Mouse (Mus musculus) liver, embryonic 15.5 days (tissue): ENCODE measurements around the gene Cyp24a1. TPM values are rescaled to one million over a fixed set of nuclear protein-coding genes. Genes with fewer than 3 reads are reported as not detected.

ENCODE experiments used
- ATAC-seq: fragments of 200-750 bp; cut with Nextera tagmentation; 2 replicates; pipeline ENCODE4 v1.8.0; 2017; ENCODE audit warnings: moderate number of reproducible peaks, mild to moderate bottlenecking, moderate library complexity; ENCODE audit not compliant: insufficient read depth
- H3K27ac ChIP-seq: fragments of 300-500 bp; sonication (generic); replicated peaks from 2 replicates; pipeline ENCODE4 v1.5.1; 2015; ENCODE audit warnings: mild to moderate bottlenecking, inconsistent platforms
- H3K27me3 ChIP-seq: fragments of 300-500 bp; sonication (generic); 2 replicates; pipeline ENCODE4 v1.6.1; 2015; ENCODE audit warnings: mild to moderate bottlenecking, inconsistent platforms
- H3K36me3 ChIP-seq: fragments of 300-500 bp; sonication (generic); replicated peaks from 2 replicates; pipeline ENCODE4 v1.6.1; 2015; ENCODE audit warnings: moderate library complexity, mild to moderate bottlenecking, inconsistent platforms
- H3K4me1 ChIP-seq: fragments of 300-500 bp; sonication (generic); replicated peaks from 2 replicates; pipeline ENCODE4 v1.6.1; 2015; ENCODE audit warnings: inconsistent platforms
- H3K4me2 ChIP-seq: fragments of 300-500 bp; sonication (generic); 2 replicates; pipeline ENCODE4 v1.6.1; 2015; ENCODE audit warnings: moderate library complexity, mild to moderate bottlenecking, inconsistent platforms
- H3K4me3 ChIP-seq: fragments of 300-500 bp; sonication (generic); replicated peaks from 2 replicates; pipeline ENCODE4 v1.5.1; 2015; ENCODE audit warnings: mild to moderate bottlenecking, inconsistent platforms
- H3K9ac ChIP-seq: fragments of 300-500 bp; sonication (generic); 2 replicates; pipeline ENCODE4 v1.6.1; 2015; ENCODE audit warnings: moderate library complexity, mild to moderate bottlenecking, inconsistent platforms
- H3K9me3 ChIP-seq: fragments of 300-500 bp; sonication (generic); replicated peaks from 2 replicates; pipeline ENCODE4 v1.6.1; 2016; ENCODE audit warnings: inconsistent platforms
- WGBS: fragments of 180-500 bp; shearing (Covaris S2); methylation state at CpG from one replicate; pipeline ENCODE4 v1.1.7; 2015; ENCODE audit warnings: mixed read lengths; ENCODE audit not compliant: insufficient replicate concordance; 5-methylcytosine and 5-hydroxymethylcytosine counted together
- polyA plus RNA-seq: library from polyadenylated mRNA; unstranded; fragments of >200 nt; fragmentation: Nextera tagmentation; extraction: Ambion mirVana; gene quantifications from 2 replicates; pipeline ENCODE4 v1.2.1, GENCODE M21; 2015

The Cyp24a1 gene
- polyA plus RNA-seq, 1 experiment from 2014 or later: not detected

- Histone ChIP-seq H3K4me2 (no peak overlapping the region), H3K4me3 (no peak overlapping the region), H3K9ac (no peak overlapping the region), H3K9me3 (no peaks in the 10 kb centered on the region), H3K4me1 (peaks cover 6% of the 10 kb centered on the region; the same call in 1 of the 2 replicates), H3K27ac (no peak overlapping the region), H3K27me3 (peaks cover 65% of the 10 kb centered on the region), H3K36me3 (no peaks in the 10 kb centered on the region)
- ATAC-seq: no peak
- WGBS: 6% methylated on average over 31 of the region's 31 CpGs
Measured at GRCm38 (mm10) chr2:170494784-170495710, 1.9 kb downstream of the Cyp24a1 start.

GRCm38 (mm10) chr2:170487890-170488502 is 8.9 kb downstream of the Cyp24a1 start:
- Histone ChIP-seq H3K4me3 (no peak overlapping the region), H3K36me3 (no peaks in the 10 kb centered on the region), H3K27ac (no peak overlapping the region), H3K9ac (no peak overlapping the region), H3K4me2 (no peak overlapping the region), H3K9me3 (no peaks in the 10 kb centered on the region), H3K27me3 (peaks cover 9% of the 10 kb centered on the region), H3K4me1 (no peaks in the 10 kb centered on the region)
- WGBS: 54% methylated on average over 26 of the region's 26 CpGs
- ATAC-seq: no peak

- H3K4me2 ChIP-seq: no peak overlapping the region
- ATAC-seq: no peak
- 67% methylated on average over 7 of the region's 7 CpGs for WGBS
Measured at GRCm38 (mm10) chr2:170487202-170487601, 9.7 kb downstream of the Cyp24a1 start.

GRCm38 (mm10) chr2:170483914-170484313 is 13.0 kb downstream of the Cyp24a1 start:
- Histone ChIP-seq H3K4me3 (no peak overlapping the region), H3K27ac (no peak overlapping the region), H3K9me3 (no peaks in the 10 kb centered on the region), H3K4me1 (no peaks in the 10 kb centered on the region), H3K36me3 (no peaks in the 10 kb centered on the region), H3K4me2 (no peak overlapping the region), H3K9ac (no peak overlapping the region), H3K27me3 (peaks cover 4% of the 10 kb centered on the region; the same call in 1 of the 2 replicates)
- 55% methylated on average over 11 of the region's 11 CpGs for WGBS
- ATAC-seq: no peak

More at GRCm38 (mm10) chr2:170487202-170487601, 9.7 kb downstream of the Cyp24a1 start:
- Histone ChIP-seq H3K4me1 (no peaks in the 10 kb centered on the region), H3K36me3 (no peaks in the 10 kb centered on the region), H3K27me3 (peaks cover 4% of the 10 kb centered on the region; the same call in 1 of the 2 replicates), H3K27ac (no peak overlapping the region), H3K9me3 (no peaks in the 10 kb centered on the region), H3K4me3 (no peak overlapping the region), H3K9ac (no peak overlapping the region)

- Histone ChIP-seq H3K9me3 (no peaks in the 10 kb centered on the region), H3K36me3 (no peaks in the 10 kb centered on the region), H3K9ac (no peak overlapping the region), H3K4me1 (no peaks in the 10 kb centered on the region), H3K4me2 (no peak overlapping the region), H3K27me3 (peaks cover 4% of the 10 kb centered on the region; the same call in 1 of the 2 replicates), H3K27ac (no peak overlapping the region), H3K4me3 (no peak overlapping the region)
- no peak for ATAC-seq
- 53% methylated on average over 10 of the region's 10 CpGs for WGBS
Measured at GRCm38 (mm10) chr2:170482019-170482540, 14.9 kb downstream of the Cyp24a1 start.

- H3K9me3 ChIP-seq: no peaks in the 10 kb centered on the region
- no peaks in the 10 kb centered on the region for H3K27me3 ChIP-seq
- no peaks in the 10 kb centered on the region for H3K36me3 ChIP-seq
- no peak overlapping the region for H3K27ac ChIP-seq
- no peak overlapping the region for H3K4me2 ChIP-seq
- 72% methylated on average over 8 of the region's 8 CpGs for WGBS
- no peak overlapping the region for H3K9ac ChIP-seq
- no peaks in the 10 kb centered on the region for H3K4me1 ChIP-seq
- no peak overlapping the region for H3K4me3 ChIP-seq
- ATAC-seq: no peak
Measured at GRCm38 (mm10) chr2:170476643-170477042, 20.3 kb downstream of the Cyp24a1 start.

- no peak overlapping the region for H3K4me2 ChIP-seq
- ATAC-seq: no peak
- WGBS: 55% methylated on average over 11 of the region's 11 CpGs
- H3K36me3 ChIP-seq: no peaks in the 10 kb centered on the region
- H3K4me1 ChIP-seq: no peaks in the 10 kb centered on the region
- H3K4me3 ChIP-seq: no peak overlapping the region
- H3K27ac ChIP-seq: no peak overlapping the region
- no peak overlapping the region for H3K9ac ChIP-seq
- no peaks in the 10 kb centered on the region for H3K27me3 ChIP-seq
- H3K9me3 ChIP-seq: no peaks in the 10 kb centered on the region
Measured at GRCm38 (mm10) chr2:170476215-170476614, 20.7 kb downstream of the Cyp24a1 start.

GRCm38 (mm10) chr2:170475164-170475563 is 21.8 kb downstream of the Cyp24a1 start:
- Histone ChIP-seq H3K4me1 (no peaks in the 10 kb centered on the region), H3K4me3 (no peak overlapping the region), H3K9ac (no peak overlapping the region), H3K36me3 (no peaks in the 10 kb centered on the region), H3K9me3 (no peaks in the 10 kb centered on the region), H3K27ac (no peak overlapping the region), H3K4me2 (no peak overlapping the region), H3K27me3 (no peaks in the 10 kb centered on the region; the same call in 1 of the 2 replicates)
- no peak for ATAC-seq
- 67% methylated on average over 3 of the region's 3 CpGs for WGBS

GRCm38 (mm10) chr2:170474125-170474524 is 22.8 kb downstream of the Cyp24a1 start:
- H3K4me2 ChIP-seq: no peak overlapping the region
- no peaks in the 10 kb centered on the region; the same call in 1 of the 2 replicates for H3K27me3 ChIP-seq
- 80% methylated on average over 5 of the region's 5 CpGs for WGBS
- no peak overlapping the region for H3K9ac ChIP-seq
- ATAC-seq: no peak
- no peaks in the 10 kb centered on the region for H3K9me3 ChIP-seq
- H3K4me3 ChIP-seq: no peak overlapping the region
- H3K4me1 ChIP-seq: 0 out of 2 replicates have a peak, but pooled peaks cover 3% of the 10 kb centered on the region
- H3K36me3 ChIP-seq: no peaks in the 10 kb centered on the region
- H3K27ac ChIP-seq: no peak overlapping the region

GRCm38 (mm10) chr2:170470591-170470990 is 26.4 kb downstream of the Cyp24a1 start:
- WGBS: 49% methylated on average over 5 of the region's 5 CpGs
- no peak overlapping the region for H3K4me3 ChIP-seq
- H3K27me3 ChIP-seq: no peaks in the 10 kb centered on the region; the same call in 1 of the 2 replicates
- H3K9me3 ChIP-seq: no peaks in the 10 kb centered on the region
- no peak overlapping the region for H3K27ac ChIP-seq
- no peaks in the 10 kb centered on the region for H3K36me3 ChIP-seq
- no peak overlapping the region for H3K4me2 ChIP-seq
- H3K4me1 ChIP-seq: 0 out of 2 replicates have a peak, but pooled peaks cover 3% of the 10 kb centered on the region
- no peak for ATAC-seq
- no peak overlapping the region for H3K9ac ChIP-seq
